Mouse (Mus musculus): ENCODE measurements around the gene Jarid2. TPM values are rescaled to one million over a fixed set of nuclear protein-coding genes. Genes with fewer than 3 reads are reported as not detected.

Jarid2 gene
- polyA plus RNA-seq (2012; ENCODE audit: low replicate concordance): 41.4 and 49.7 TPM in 2 replicates

GRCm38 (mm10) chr13:44729424-44729971, at the start of gene Jarid2:
Gene Jarid2, plus strand, starts transcription at chr13:44729474.

